Mouse (Mus musculus): ENCODE results near the gene Kcnk3.

Gene Kcnk3

GRCm38 (mm10) chr5:30615416-30615815, 27.4 kb downstream of the Kcnk3 start:
- H3K36me3 ChIP-seq (ENCODE audit: control insufficient read depth, insufficient read depth, low read length, poor library complexity, severe bottlenecking): no peaks in the 10 kb centered on the region
- no peak for DNase-seq (ENCODE audit: low read depth, low spot score)
- no peaks in the 10 kb centered on the region for H3K27me3 ChIP-seq (ENCODE audit: control insufficient read depth, insufficient read depth, low read length, poor library complexity, severe bottlenecking)

- Histone ChIP-seq H3K27me3 (ENCODE audit: control insufficient read depth, insufficient read depth, low read length, poor library complexity, severe bottlenecking) (no peaks in the 10 kb centered on the region), H3K36me3 (ENCODE audit: control insufficient read depth, insufficient read depth, low read length, poor library complexity, severe bottlenecking) (no peaks in the 10 kb centered on the region)
- no peak for DNase-seq (ENCODE audit: low read depth, low spot score)
These were observed 27.8 kb downstream of the Kcnk3 start for GRCm38 (mm10) chr5:30615819-30616218.

- no peak for DNase-seq (ENCODE audit: low read depth, low spot score)
- Histone ChIP-seq H3K36me3 (ENCODE audit: control insufficient read depth, insufficient read depth, low read length, poor library complexity, severe bottlenecking) (no peaks in the 10 kb centered on the region), H3K27me3 (ENCODE audit: control insufficient read depth, insufficient read depth, low read length, poor library complexity, severe bottlenecking) (no peaks in the 10 kb centered on the region)
These were observed 28.7 kb downstream of the Kcnk3 start for GRCm38 (mm10) chr5:30616644-30617043.

- H3K36me3 ChIP-seq (ENCODE audit: control insufficient read depth, insufficient read depth, low read length, poor library complexity, severe bottlenecking): no peaks in the 10 kb centered on the region
- no peaks in the 10 kb centered on the region; the same call in 1 of the 2 replicates for H3K27me3 ChIP-seq (ENCODE audit: control insufficient read depth, insufficient read depth, low read length, poor library complexity, severe bottlenecking)
- no peak for DNase-seq (ENCODE audit: low read depth, low spot score)
These were observed 29.4 kb downstream of the Kcnk3 start for GRCm38 (mm10) chr5:30617357-30617756.

- no peaks in the 10 kb centered on the region for H3K36me3 ChIP-seq (ENCODE audit: control insufficient read depth, insufficient read depth, low read length, poor library complexity, severe bottlenecking)
- no peaks in the 10 kb centered on the region; the same call in 1 of the 2 replicates for H3K27me3 ChIP-seq (ENCODE audit: control insufficient read depth, insufficient read depth, low read length, poor library complexity, severe bottlenecking)
- no peak for DNase-seq (ENCODE audit: low read depth, low spot score)
These were observed 29.9 kb downstream of the Kcnk3 start for GRCm38 (mm10) chr5:30617851-30618250.

GRCm38 (mm10) chr5:30618376-30619003, 30.5 kb downstream of the Kcnk3 start:
- no peaks in the 10 kb centered on the region for H3K36me3 ChIP-seq (ENCODE audit: control insufficient read depth, insufficient read depth, low read length, poor library complexity, severe bottlenecking)
- DNase-seq (ENCODE audit: low read depth, low spot score): no peak

GRCm38 (mm10) chr5:30619211-30619610, 31.2 kb downstream of the Kcnk3 start:
- DNase-seq (ENCODE audit: low read depth, low spot score): no peak
- Histone ChIP-seq H3K27me3 (ENCODE audit: control insufficient read depth, insufficient read depth, low read length, poor library complexity, severe bottlenecking) (no peaks in the 10 kb centered on the region; the same call in 1 of the 2 replicates), H3K36me3 (ENCODE audit: control insufficient read depth, insufficient read depth, low read length, poor library complexity, severe bottlenecking) (no peaks in the 10 kb centered on the region)

More at GRCm38 (mm10) chr5:30618376-30619003, 30.5 kb downstream of the Kcnk3 start:
- no peaks in the 10 kb centered on the region; the same call in 1 of the 2 replicates for H3K27me3 ChIP-seq (ENCODE audit: control insufficient read depth, insufficient read depth, low read length, poor library complexity, severe bottlenecking)

- DNase-seq (ENCODE audit: low read depth, low spot score): no peak
These were observed 32.6 kb downstream of the Kcnk3 start for GRCm38 (mm10) chr5:30620567-30620966.

GRCm38 (mm10) chr5:30621211-30621790, 33.3 kb downstream of the Kcnk3 start:
- Histone ChIP-seq H3K36me3 (ENCODE audit: control insufficient read depth, insufficient read depth, low read length, poor library complexity, severe bottlenecking) (no peaks in the 10 kb centered on the region), H3K27me3 (ENCODE audit: control insufficient read depth, insufficient read depth, low read length, poor library complexity, severe bottlenecking) (no peaks in the 10 kb centered on the region; the same call in 1 of the 2 replicates)
- DNase-seq (ENCODE audit: low read depth, low spot score): no peak

More at GRCm38 (mm10) chr5:30620567-30620966, 32.6 kb downstream of the Kcnk3 start:
- no peaks in the 10 kb centered on the region for H3K36me3 ChIP-seq (ENCODE audit: control insufficient read depth, insufficient read depth, low read length, poor library complexity, severe bottlenecking)
- no peaks in the 10 kb centered on the region; the same call in 1 of the 2 replicates for H3K27me3 ChIP-seq (ENCODE audit: control insufficient read depth, insufficient read depth, low read length, poor library complexity, severe bottlenecking)

GRCm38 (mm10) chr5:30621844-30622176, 33.8 kb downstream of the Kcnk3 start:
- Histone ChIP-seq H3K27me3 (ENCODE audit: control insufficient read depth, insufficient read depth, low read length, poor library complexity, severe bottlenecking) (no peaks in the 10 kb centered on the region; the same call in 1 of the 2 replicates), H3K36me3 (ENCODE audit: control insufficient read depth, insufficient read depth, low read length, poor library complexity, severe bottlenecking) (no peaks in the 10 kb centered on the region)
- no peak for DNase-seq (ENCODE audit: low read depth, low spot score)

GRCm38 (mm10) chr5:30622177-30622840, 34.3 kb downstream of the Kcnk3 start:
- peak; percentile 74 for DNase-seq (ENCODE audit: low read depth, low spot score)
- H3K36me3 ChIP-seq (ENCODE audit: control insufficient read depth, insufficient read depth, low read length, poor library complexity, severe bottlenecking): no peaks in the 10 kb centered on the region
- H3K27me3 ChIP-seq (ENCODE audit: control insufficient read depth, insufficient read depth, low read length, poor library complexity, severe bottlenecking): no peaks in the 10 kb centered on the region; the same call in 1 of the 2 replicates

- no peaks in the 10 kb centered on the region for H3K36me3 ChIP-seq (ENCODE audit: control insufficient read depth, insufficient read depth, low read length, poor library complexity, severe bottlenecking)
- H3K27me3 ChIP-seq (ENCODE audit: control insufficient read depth, insufficient read depth, low read length, poor library complexity, severe bottlenecking): no peaks in the 10 kb centered on the region; the same call in 1 of the 2 replicates
- DNase-seq (ENCODE audit: low read depth, low spot score): no peak
These were observed 34.8 kb downstream of the Kcnk3 start for GRCm38 (mm10) chr5:30622841-30623185.

GRCm38 (mm10) chr5:30623380-30623779, 35.4 kb downstream of the Kcnk3 start:
- DNase-seq (ENCODE audit: low read depth, low spot score): no peak
- Histone ChIP-seq H3K27me3 (ENCODE audit: control insufficient read depth, insufficient read depth, low read length, poor library complexity, severe bottlenecking) (no peaks in the 10 kb centered on the region; the same call in 1 of the 2 replicates), H3K36me3 (ENCODE audit: control insufficient read depth, insufficient read depth, low read length, poor library complexity, severe bottlenecking) (no peaks in the 10 kb centered on the region)

- no peak for DNase-seq (ENCODE audit: low read depth, low spot score)
- no peaks in the 10 kb centered on the region for H3K36me3 ChIP-seq (ENCODE audit: control insufficient read depth, insufficient read depth, low read length, poor library complexity, severe bottlenecking)
- H3K27me3 ChIP-seq (ENCODE audit: control insufficient read depth, insufficient read depth, low read length, poor library complexity, severe bottlenecking): no peaks in the 10 kb centered on the region; the same call in 1 of the 2 replicates
These were observed 36.3 kb downstream of the Kcnk3 start for GRCm38 (mm10) chr5:30624311-30624710.

GRCm38 (mm10) chr5:30624908-30625307, 36.9 kb downstream of the Kcnk3 start:
- no peaks in the 10 kb centered on the region; the same call in 1 of the 2 replicates for H3K27me3 ChIP-seq (ENCODE audit: control insufficient read depth, insufficient read depth, low read length, poor library complexity, severe bottlenecking)
- H3K36me3 ChIP-seq (ENCODE audit: control insufficient read depth, insufficient read depth, low read length, poor library complexity, severe bottlenecking): no peaks in the 10 kb centered on the region
- DNase-seq (ENCODE audit: low read depth, low spot score): no peak
